Mouse (Mus musculus): ENCODE data around the gene Grhl3. TPM values are rescaled to one million over a fixed set of nuclear protein-coding genes. Genes with fewer than 3 reads are reported as not detected.

Grhl3 gene
- polyA plus RNA-seq, 1 experiment, result not detected

GRCm38 (mm10) chr4:135599497-135600182, 26.2 kb upstream of the Grhl3 start:
- Histone ChIP-seq H3K36me3 (replicated peaks; ENCODE audit: low read length) (no peaks in the 10 kb centered on the region), H3K27me3 (replicated peaks) (peaks cover 20% of the 10 kb centered on the region), H3K4me1 (peaks cover 18% of the 10 kb centered on the region), H3K9me3 (peaks cover 4% of the 10 kb centered on the region; the same call in 1 of the 2 replicates), H3K4me3 (replicated peaks) (no peak overlapping the region)
- TF ChIP-seq FLI1 (IDR thresholded peaks at IDR 0.05; ENCODE audit: low read length) (no peak), GATA1 (IDR thresholded peaks at IDR 0.05; ENCODE audit: borderline replicate concordance, low read length) (no peak)

GRCm38 (mm10) chr4:135598998-135599397, 25.6 kb upstream of the Grhl3 start:
- Histone ChIP-seq H3K27me3 (replicated peaks) (peaks cover 23% of the 10 kb centered on the region), H3K4me3 (replicated peaks) (no peak overlapping the region), H3K9me3 (peaks cover 4% of the 10 kb centered on the region; the same call in 1 of the 2 replicates), H3K36me3 (replicated peaks; ENCODE audit: low read length) (no peaks in the 10 kb centered on the region), H3K4me1 (peaks cover 18% of the 10 kb centered on the region)
- TF ChIP-seq FLI1 (IDR thresholded peaks at IDR 0.05; ENCODE audit: low read length) (no peak), GATA1 (IDR thresholded peaks at IDR 0.05; ENCODE audit: borderline replicate concordance, low read length) (no peak)

GRCm38 (mm10) chr4:135597571-135597970, 24.1 kb upstream of the Grhl3 start:
- Histone ChIP-seq H3K4me1 (peaks cover 5% of the 10 kb centered on the region; the same call in 1 of the 2 replicates), H3K4me3 (replicated peaks) (no peak overlapping the region), H3K9me3 (peaks cover 10% of the 10 kb centered on the region), H3K27me3 (replicated peaks) (peaks cover 26% of the 10 kb centered on the region), H3K36me3 (replicated peaks; ENCODE audit: low read length) (no peaks in the 10 kb centered on the region)
- no peak for TF ChIP-seq FLI1 (IDR thresholded peaks at IDR 0.05; ENCODE audit: low read length)
- no peak for TF ChIP-seq GATA1 (IDR thresholded peaks at IDR 0.05; ENCODE audit: borderline replicate concordance, low read length)

- TF ChIP-seq GATA1 (IDR thresholded peaks at IDR 0.05; ENCODE audit: borderline replicate concordance, low read length), result no peak
- no peak for TF ChIP-seq FLI1 (IDR thresholded peaks at IDR 0.05; ENCODE audit: low read length)
- Histone ChIP-seq H3K4me3 (replicated peaks) (no peak overlapping the region), H3K9me3 (peaks cover 7% of the 10 kb centered on the region), H3K4me1 (peaks cover 16% of the 10 kb centered on the region), H3K27me3 (replicated peaks) (peaks cover 38% of the 10 kb centered on the region), H3K36me3 (replicated peaks; ENCODE audit: low read length) (no peaks in the 10 kb centered on the region)
Observed at GRCm38 (mm10) chr4:135595943-135596342, 22.5 kb upstream of the Grhl3 start.

- H3K4me1 ChIP-seq, result peaks cover 11% of the 10 kb centered on the region
- peaks cover 53% of the 10 kb centered on the region for H3K27me3 ChIP-seq (replicated peaks)
- no peaks in the 10 kb centered on the region for H3K36me3 ChIP-seq (replicated peaks; ENCODE audit: low read length)
- no peak overlapping the region for H3K4me3 ChIP-seq (replicated peaks)
- H3K9me3 ChIP-seq, result peaks cover 7% of the 10 kb centered on the region
- TF ChIP-seq GATA1 (IDR thresholded peaks at IDR 0.05; ENCODE audit: borderline replicate concordance, low read length) (no peak), FLI1 (IDR thresholded peaks at IDR 0.05; ENCODE audit: low read length) (no peak)
Observed at GRCm38 (mm10) chr4:135591610-135592304, 18.3 kb upstream of the Grhl3 start.

GRCm38 (mm10) chr4:135591086-135591485, 17.7 kb upstream of the Grhl3 start:
- Histone ChIP-seq H3K9me3 (peaks cover 7% of the 10 kb centered on the region), H3K27me3 (replicated peaks) (peaks cover 56% of the 10 kb centered on the region), H3K4me3 (replicated peaks) (no peak overlapping the region), H3K4me1 (peaks cover 11% of the 10 kb centered on the region), H3K36me3 (replicated peaks; ENCODE audit: low read length) (no peaks in the 10 kb centered on the region)
- TF ChIP-seq FLI1 (IDR thresholded peaks at IDR 0.05; ENCODE audit: low read length) (no peak), GATA1 (IDR thresholded peaks at IDR 0.05; ENCODE audit: borderline replicate concordance, low read length) (no peak)

- Histone ChIP-seq H3K36me3 (replicated peaks; ENCODE audit: low read length) (no peaks in the 10 kb centered on the region), H3K4me1 (peaks cover 4% of the 10 kb centered on the region; the same call in 1 of the 2 replicates), H3K27me3 (replicated peaks) (peaks cover 75% of the 10 kb centered on the region), H3K4me3 (replicated peaks) (no peak overlapping the region), H3K9me3 (no peaks in the 10 kb centered on the region)
- TF ChIP-seq FLI1 (IDR thresholded peaks at IDR 0.05; ENCODE audit: low read length) (no peak), GATA1 (IDR thresholded peaks at IDR 0.05; ENCODE audit: borderline replicate concordance, low read length) (no peak)
Observed at GRCm38 (mm10) chr4:135584838-135585237, 11.4 kb upstream of the Grhl3 start.

- Histone ChIP-seq H3K36me3 (replicated peaks; ENCODE audit: low read length) (no peaks in the 10 kb centered on the region), H3K27me3 (replicated peaks) (peaks cover 74% of the 10 kb centered on the region), H3K9me3 (0 out of 2 replicates have a peak, but pooled peaks cover 5% of the 10 kb centered on the region), H3K4me3 (replicated peaks) (no peak overlapping the region), H3K4me1 (peaks cover 4% of the 10 kb centered on the region; the same call in 1 of the 2 replicates)
- TF ChIP-seq FLI1 (IDR thresholded peaks at IDR 0.05; ENCODE audit: low read length) (no peak), GATA1 (IDR thresholded peaks at IDR 0.05; ENCODE audit: borderline replicate concordance, low read length) (no peak)
Observed at GRCm38 (mm10) chr4:135581222-135581910, 7.9 kb upstream of the Grhl3 start.

- Histone ChIP-seq H3K4me1 (peaks cover 4% of the 10 kb centered on the region; the same call in 1 of the 2 replicates), H3K27me3 (replicated peaks) (peaks cover 77% of the 10 kb centered on the region), H3K9me3 (0 out of 2 replicates have a peak, but pooled peaks cover 5% of the 10 kb centered on the region), H3K36me3 (replicated peaks; ENCODE audit: low read length) (no peaks in the 10 kb centered on the region), H3K4me3 (replicated peaks) (no peak overlapping the region)
- TF ChIP-seq GATA1 (IDR thresholded peaks at IDR 0.05; ENCODE audit: borderline replicate concordance, low read length) (no peak), FLI1 (IDR thresholded peaks at IDR 0.05; ENCODE audit: low read length) (no peak)
Observed at GRCm38 (mm10) chr4:135579695-135580094, 6.3 kb upstream of the Grhl3 start.

Data from megakaryocyte, embryonic 14.5 days (primary cell).